Mouse (Mus musculus): Measurements from ENCODE around the gene Ero1l. TPM values are rescaled to one million over a fixed set of nuclear protein-coding genes. Genes with fewer than 3 reads are reported as not detected.

Ero1l gene
- total and polyA plus RNA-seq, 3 experiments = 91.4 to 291 (median 155) TPM

DNA sequence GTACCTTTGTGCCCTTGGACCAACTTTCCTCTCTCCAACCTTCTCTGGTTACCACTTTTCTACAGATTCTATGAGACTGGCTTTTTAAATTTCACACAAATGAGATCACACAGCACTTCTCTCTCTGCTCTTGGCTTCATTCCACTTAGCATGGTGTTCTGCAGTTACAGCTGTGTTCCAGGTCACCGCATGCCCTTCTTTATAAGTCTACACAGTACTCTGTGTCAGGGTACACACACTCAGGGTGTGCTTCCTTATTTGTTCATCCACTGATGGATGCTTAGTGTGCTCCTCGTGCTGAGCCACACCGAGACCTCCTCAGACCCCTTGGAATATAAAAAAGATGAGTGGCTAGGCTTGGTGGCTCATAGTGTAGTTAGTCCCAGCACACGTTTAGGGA lies 1.5 kb upstream of the Ero1l start:
- Histone ChIP-seq H3K4me3 (replicated peaks in 1 of 3; ENCODE audit: low read depth in 2 of 3, low read length in 2 of 3, poor library complexity in 1 of 3) (no peak overlapping the region), H3K4me2 (ENCODE audit: insufficient read depth, low read depth, poor library complexity, severe bottlenecking) (no peak overlapping the region), H3K27me3 (replicated peaks) (no peaks in the 10 kb centered on the region), H3K4me1 (ENCODE audit: control insufficient read depth in 1 of 2, insufficient read depth in 2 of 2) (peaks cover 5 to 30% of the 10 kb centered on the region in 2 experiments; a peak in 3 of 4 replicates), H3K9me3 (replicated peaks; ENCODE audit: low read length) (no peaks in the 10 kb centered on the region), H3K36me3 (replicated peaks in 1 of 2; ENCODE audit: control insufficient read depth in 1 of 2, insufficient read depth in 1 of 2, low read length in 1 of 2) (peaks cover 0 to 2% of the 10 kb centered on the region in 2 experiments), H3K79me2 (replicated peaks; ENCODE audit: control insufficient read depth, extremely low read depth, insufficient read depth, poor library complexity, severe bottlenecking) (peaks cover 30% of the 10 kb centered on the region), H3K27ac (ENCODE audit: insufficient read depth, low read depth) (0 out of 2 replicates have a peak overlapping the region, but pooled peaks have one; percentile 46), H3K9ac (ENCODE audit: insufficient read depth, low read depth) (no peak overlapping the region)
- dilution Hi-C loops (cut with MboI; ENCODE audit: extremely low pct_ligation_motif_present, extremely low pct_unique_long_range_greater_than_20kb, low sequenced_read_pairs) (no loop called here), in situ Hi-C loops (cut with MboI; ENCODE audit: low pct_ligation_motif_present, low pct_unique_long_range_greater_than_20kb, low sequenced_read_pairs) (no loop called here)
- DNase-seq (ENCODE audit: extremely low read depth) = no peak
- TF ChIP-seq KAT2A (IDR thresholded peaks at IDR 0.05; ENCODE audit: insufficient replicate concordance, low read length) (no peak), RAD21 (IDR thresholded peaks at IDR 0.05; ENCODE audit: low read depth, low read length) (no peak), NRF1 (IDR thresholded peaks at IDR 0.05; ENCODE audit: low read depth, low read length) (no peak), RCOR1 (conservative IDR thresholded peaks at IDR 0.05; ENCODE audit: low read depth, low read length) (no peak), USF2 (conservative IDR thresholded peaks at IDR 0.05; ENCODE audit: low read depth, low read length) (no peak), IRF4 (IDR thresholded peaks at IDR 0.05; ENCODE audit: low read depth, low read length) (no peak)

DNA sequence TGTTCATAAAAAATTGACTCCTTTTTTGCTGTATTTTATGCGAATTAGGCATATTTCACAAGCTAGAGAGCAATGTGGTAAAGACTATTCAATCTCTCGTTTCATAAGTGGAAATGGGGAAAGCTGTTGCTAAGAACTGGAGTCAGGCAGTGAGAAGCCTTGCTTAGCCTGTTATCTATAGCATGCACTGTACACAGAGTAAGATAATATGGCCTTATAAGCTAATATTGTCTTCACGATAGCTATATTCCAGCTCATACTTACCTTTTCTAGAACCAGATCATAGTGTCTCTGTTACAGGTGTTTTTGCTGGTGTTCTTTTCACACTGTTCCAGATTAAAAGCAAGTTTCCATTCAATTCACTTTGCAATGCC lies 653 bp upstream of the Ero1l start:
- H3K36me3 ChIP-seq (replicated peaks in 1 of 2; ENCODE audit: control insufficient read depth in 1 of 2, insufficient read depth in 1 of 2, low read length in 1 of 2) = peaks cover 0 to 2% of the 10 kb centered on the region in 2 experiments
- H3K4me2 ChIP-seq (ENCODE audit: insufficient read depth, low read depth, poor library complexity, severe bottlenecking) = no peak overlapping the region
- H3K79me2 ChIP-seq (replicated peaks; ENCODE audit: control insufficient read depth, extremely low read depth, insufficient read depth, poor library complexity, severe bottlenecking) = peaks cover 36% of the 10 kb centered on the region
- no peaks in the 10 kb centered on the region for H3K9me3 ChIP-seq (replicated peaks; ENCODE audit: low read length)
- no peak overlapping the region for H3K27ac ChIP-seq (ENCODE audit: insufficient read depth, low read depth)
- TF ChIP-seq MAFK (IDR thresholded peaks at IDR 0.05; ENCODE audit: insufficient replicate concordance, low read length) = 0 out of 2 replicates have a peak, but pooled peaks have one; percentile 20
- no peak for TF ChIP-seq POLR2A (IDR thresholded peaks at IDR 0.05; ENCODE audit: low read depth, low read length)
- no peak for TF ChIP-seq CTCF (conservative IDR thresholded peaks at IDR 0.05 in 1 of 2, IDR thresholded peaks at IDR 0.05 in 1 of 2; ENCODE audit: low read depth in 2 of 2, low read length in 2 of 2)
- no peak for TF ChIP-seq JUND (conservative IDR thresholded peaks at IDR 0.05; ENCODE audit: low read depth, low read length)
- TF ChIP-seq MYC (IDR thresholded peaks at IDR 0.05; ENCODE audit: low read depth, low read length) = no peak
- no peak for TF ChIP-seq RCOR1 (conservative IDR thresholded peaks at IDR 0.05; ENCODE audit: low read depth, low read length)
- H3K4me1 ChIP-seq (ENCODE audit: control insufficient read depth in 1 of 2, insufficient read depth in 2 of 2) = peaks cover 5 to 31% of the 10 kb centered on the region in 2 experiments; a peak in 3 of 4 replicates
- in situ Hi-C loops (cut with MboI; ENCODE audit: low pct_ligation_motif_present, low pct_unique_long_range_greater_than_20kb, low sequenced_read_pairs) = no loop called here
- H3K4me3 ChIP-seq (replicated peaks in 1 of 3; ENCODE audit: low read depth in 2 of 3, low read length in 2 of 3, poor library complexity in 1 of 3) = peak overlapping the region in 1 of 3 experiments; percentile 52
- no peaks in the 10 kb centered on the region for H3K27me3 ChIP-seq (replicated peaks)
- dilution Hi-C loops (cut with MboI; ENCODE audit: extremely low pct_ligation_motif_present, extremely low pct_unique_long_range_greater_than_20kb, low sequenced_read_pairs) = no loop called here
- peak overlapping the region; percentile 62; the same call in 1 of the 2 replicates for H3K9ac ChIP-seq (ENCODE audit: insufficient read depth, low read depth)
- DNase-seq (ENCODE audit: extremely low read depth) = no peak

DNA sequence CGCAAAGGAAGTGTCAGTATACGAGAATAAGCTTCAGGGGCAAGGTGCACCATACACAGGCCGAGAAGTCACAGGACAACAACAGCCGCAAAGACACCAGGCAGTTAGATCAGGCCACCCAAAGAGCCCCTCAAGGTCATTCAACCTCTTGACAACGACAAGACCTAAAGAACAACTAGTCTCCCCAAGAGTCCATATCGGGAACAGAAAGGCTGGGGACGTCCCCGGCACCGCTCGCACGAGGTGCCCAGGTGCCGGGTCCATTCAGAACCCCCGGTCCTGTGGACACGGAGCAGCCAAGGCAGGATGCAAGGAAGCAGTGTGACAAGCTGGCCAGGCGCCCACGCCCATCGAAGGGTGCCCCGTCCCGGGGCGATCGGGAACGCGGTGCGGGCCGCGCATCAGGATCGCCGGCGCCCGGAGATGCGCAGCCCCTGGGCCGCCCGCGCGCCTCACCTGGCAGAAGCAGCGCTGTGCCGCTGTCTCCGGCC lies 605 bp downstream of the Ero1l start:
- H3K4me1 ChIP-seq (ENCODE audit: control insufficient read depth in 1 of 2, insufficient read depth in 2 of 2) = peaks cover 10 to 40% of the 10 kb centered on the region in 2 experiments
- peaks cover 0 to 13% of the 10 kb centered on the region in 2 experiments for H3K36me3 ChIP-seq (replicated peaks in 1 of 2; ENCODE audit: control insufficient read depth in 1 of 2, insufficient read depth in 1 of 2, low read length in 1 of 2)
- in situ Hi-C loops (cut with MboI; ENCODE audit: low pct_ligation_motif_present, low pct_unique_long_range_greater_than_20kb, low sequenced_read_pairs) = no loop called here
- peaks cover 48% of the 10 kb centered on the region for H3K79me2 ChIP-seq (replicated peaks; ENCODE audit: control insufficient read depth, extremely low read depth, insufficient read depth, poor library complexity, severe bottlenecking)
- no peaks in the 10 kb centered on the region for H3K27me3 ChIP-seq (replicated peaks)
- dilution Hi-C loops (cut with MboI; ENCODE audit: extremely low pct_ligation_motif_present, extremely low pct_unique_long_range_greater_than_20kb, low sequenced_read_pairs) = no loop called here
- H3K4me2 ChIP-seq (ENCODE audit: insufficient read depth, low read depth, poor library complexity, severe bottlenecking) = no peak overlapping the region
- H3K9me3 ChIP-seq (replicated peaks; ENCODE audit: low read length) = no peaks in the 10 kb centered on the region
- H3K4me3 ChIP-seq (replicated peaks in 1 of 3; ENCODE audit: low read depth in 2 of 3, low read length in 2 of 3, poor library complexity in 1 of 3) = peak overlapping the region; percentile 88 to 96 (median 91)
- H3K27ac ChIP-seq (ENCODE audit: insufficient read depth, low read depth) = peak overlapping the region; percentile 73
- TF ChIP-seq EP300 (IDR thresholded peaks at IDR 0.05; ENCODE audit: low read length) (no peak), NRF1 (IDR thresholded peaks at IDR 0.05; ENCODE audit: low read depth, low read length) (no peak), PAX5 (IDR thresholded peaks at IDR 0.05; ENCODE audit: low read length) (no peak), USF2 (conservative IDR thresholded peaks at IDR 0.05; ENCODE audit: low read depth, low read length) (no peak), MYC (IDR thresholded peaks at IDR 0.05; ENCODE audit: low read depth, low read length) (peak; percentile 32; the same call in 1 of the 2 replicates), MXI1 (IDR thresholded peaks at IDR 0.05; ENCODE audit: low read depth, low read length) (peak; percentile 20; the same call in 1 of the 2 replicates), CTCF (conservative IDR thresholded peaks at IDR 0.05 in 1 of 2, IDR thresholded peaks at IDR 0.05 in 1 of 2; ENCODE audit: low read depth in 2 of 2, low read length in 2 of 2) (no peak), ZNF384 (IDR thresholded peaks at IDR 0.05; ENCODE audit: low read depth, low read length) (no peak), UBTF (IDR thresholded peaks at IDR 0.05; ENCODE audit: low read depth, low read length) (no peak), BHLHE40 (IDR thresholded peaks at IDR 0.05; ENCODE audit: low read depth, low read length) (peak; percentile 61), ZKSCAN1 (IDR thresholded peaks at IDR 0.05; ENCODE audit: borderline replicate concordance, low read depth, low read length) (no peak), SIN3A (IDR thresholded peaks at IDR 0.05; ENCODE audit: low read length) (peak; percentile 75; the same call in 1 of the 2 replicates), POLR2AphosphoS2 (IDR thresholded peaks at IDR 0.05; ENCODE audit: low read depth, low read length) (no peak), MAFK (IDR thresholded peaks at IDR 0.05; ENCODE audit: insufficient replicate concordance, low read length) (no peak), RAD21 (IDR thresholded peaks at IDR 0.05; ENCODE audit: low read depth, low read length) (no peak), ETS1 (conservative IDR thresholded peaks at IDR 0.05; ENCODE audit: low read depth, low read length) (no peak), KAT2A (IDR thresholded peaks at IDR 0.05; ENCODE audit: insufficient replicate concordance, low read length) (no peak), MAX (IDR thresholded peaks at IDR 0.05; ENCODE audit: low read length) (peak; percentile 18; the same call in 1 of the 2 replicates)
- peak overlapping the region; percentile 66 for H3K9ac ChIP-seq (ENCODE audit: insufficient read depth, low read depth)
- peak; percentile 21 for DNase-seq (ENCODE audit: extremely low read depth)

Measured in CH12.LX (cell line).